Mouse (Mus musculus) layer of hippocampus, postnatal 25 days (tissue): ENCODE measurements around the gene Tns2. TPM values are rescaled to one million over a fixed set of nuclear protein-coding genes. Genes with fewer than 3 reads are reported as not detected.
"Not testable (repeated sequence)": the region's sequence is repeated elsewhere in the genome, so short reads cannot be mapped to it uniquely, and the experiment has no call there.

Source experiments
- DNase-seq, 2 experiments: peaks; one replicate each; pipeline ENCODE4 v3.0.0; 2022; ENCODE audit warnings: mixed read lengths in 2 of 2, low spot score in 1 of 2; ENCODE audit errors: extremely low spot score in 1 of 2
- total RNA-seq, 2 experiments: library from RNA; stranded (reverse); gene quantifications; 2 replicates each; pipeline ENCODE4 v1.2.3; 2021

The Tns2 gene
- total RNA-seq, 2 experiments from 2014 or later = 13.3 to 15.0 TPM

GRCm38 (mm10) chr15:102134709-102135108, 34.5 kb downstream of the Tns2 start:
- DNase-seq = no peak

- no peak for DNase-seq
Measured at GRCm38 (mm10) chr15:102135522-102136128, 35.4 kb downstream of the Tns2 start.

- DNase-seq = peak; percentile 97 to 99
Measured at GRCm38 (mm10) chr15:102136129-102136758, 36.0 kb downstream of the Tns2 start, which contains the start of gene Spryd3. TSS of gene Spryd3 (minus strand) at chr15:102136234.

GRCm38 (mm10) chr15:102141120-102141519, 40.9 kb downstream of the Tns2 start:
- DNase-seq = no peak

- no peak for DNase-seq
Measured at GRCm38 (mm10) chr15:102142914-102143912, 43.0 kb downstream of the Tns2 start.

- no peak for DNase-seq
Measured at GRCm38 (mm10) chr15:102144274-102144711, 44.1 kb downstream of the Tns2 start, which contains the start of gene Igfbp6. TSS of gene Igfbp6 (plus strand) at chr15:102144362.

GRCm38 (mm10) chr15:102144726-102145125, 44.5 kb downstream of the Tns2 start:
- DNase-seq = no peak

- DNase-seq = no peak
Measured at GRCm38 (mm10) chr15:102145330-102145729, 45.1 kb downstream of the Tns2 start.

GRCm38 (mm10) chr15:102146089-102146488, 45.9 kb downstream of the Tns2 start:
- no peak for DNase-seq

- peak in 1 of 2 experiments; percentile 45 for DNase-seq
Measured at GRCm38 (mm10) chr15:102146882-102147281, 46.7 kb downstream of the Tns2 start.

- DNase-seq = no peak
Measured at GRCm38 (mm10) chr15:102147674-102148402, 47.6 kb downstream of the Tns2 start.

GRCm38 (mm10) chr15:102149561-102149960, 49.3 kb downstream of the Tns2 start:
- no peak for DNase-seq

- DNase-seq = no peak
Measured at GRCm38 (mm10) chr15:102150301-102151135, 50.3 kb downstream of the Tns2 start, which contains the start of gene Soat2. TSS of gene Soat2 (plus strand) at chr15:102150526.

- DNase-seq = no peak
Measured at GRCm38 (mm10) chr15:102152646-102153045, 52.4 kb downstream of the Tns2 start.

- DNase-seq = not testable (repeated sequence)
Measured at GRCm38 (mm10) chr15:102155006-102155405, 54.8 kb downstream of the Tns2 start.

GRCm38 (mm10) chr15:102156836-102157235, 56.6 kb downstream of the Tns2 start:
- DNase-seq = no peak

- no peak for DNase-seq
Measured at GRCm38 (mm10) chr15:102160415-102161060, 60.3 kb downstream of the Tns2 start.

- no peak for DNase-seq
Measured at GRCm38 (mm10) chr15:102163900-102164693, 63.9 kb downstream of the Tns2 start.
